Mouse (Mus musculus): ENCODE data around the gene Zmynd19. TPM values are rescaled to one million over a fixed set of nuclear protein-coding genes. Genes with fewer than 3 reads are reported as not detected.

Zmynd19 gene
- 15.5 TPM for polyA plus RNA-seq (2014; fragmentation: Illumina TruSeq; extraction: RNeasy Lipid Tissue Mini Kit (QIAGEN cat#74804); ENCODE audit: low read depth, low replicate concordance)

GRCm38 (mm10) chr2:24949421-24950188 is at the start of gene Zmynd19:
TSS of gene Zmynd19 (plus strand) at chr2:24949792.

GRCm38 (mm10) chr2:24918930-24919838 is 30.4 kb upstream of the Zmynd19 start, which contains the start of gene Ehmt1:
TSS of gene Ehmt1 (minus strand) at chr2:24919614.

GRCm38 (mm10) chr2:24935057-24935796 is 14.4 kb upstream of the Zmynd19 start, which contains the start of gene Arrdc1:
TSS of gene Arrdc1 (minus strand) at chr2:24935252.

GRCm38 (mm10) chr2:24962304-24963000 is 12.9 kb downstream of the Zmynd19 start, which contains the start of gene Dph7:
TSS of gene Dph7 (plus strand) at chr2:24962400.

GRCm38 (mm10) chr2:24974906-24975703 is 25.5 kb downstream of the Zmynd19 start, which contains the start of gene Mrpl41:
TSS of gene Mrpl41 (minus strand) at chr2:24975098.

GRCm38 (mm10) chr2:24975704-24976297 is 26.2 kb downstream of the Zmynd19 start, which contains the start of gene Pnpla7:
TSS of gene Pnpla7 (plus strand) at chr2:24976033.

Other genes with a start within 250 kb of the Zmynd19 start
- gene Cacna1b, start 186.6 kb upstream of the Zmynd19 start, polyA plus RNA-seq (2014; fragmentation: Illumina TruSeq; extraction: RNeasy Lipid Tissue Mini Kit (QIAGEN cat#74804); ENCODE audit: low read depth, low replicate concordance), result not detected
- gene Ehmt1, start 30.2 kb upstream of the Zmynd19 start, polyA plus RNA-seq (2014; fragmentation: Illumina TruSeq; extraction: RNeasy Lipid Tissue Mini Kit (QIAGEN cat#74804); ENCODE audit: low read depth, low replicate concordance), result 16.0 TPM
- gene Arrdc1, start 14.5 kb upstream of the Zmynd19 start, polyA plus RNA-seq (2014; fragmentation: Illumina TruSeq; extraction: RNeasy Lipid Tissue Mini Kit (QIAGEN cat#74804); ENCODE audit: low read depth, low replicate concordance), result 9.0 TPM
- gene Dph7, start 12.6 kb downstream of the Zmynd19 start, polyA plus RNA-seq (2014; fragmentation: Illumina TruSeq; extraction: RNeasy Lipid Tissue Mini Kit (QIAGEN cat#74804); ENCODE audit: low read depth, low replicate concordance), result 9.7 TPM
- gene Mrpl41, start 25.3 kb downstream of the Zmynd19 start, polyA plus RNA-seq (2014; fragmentation: Illumina TruSeq; extraction: RNeasy Lipid Tissue Mini Kit (QIAGEN cat#74804); ENCODE audit: low read depth, low replicate concordance), result 116 TPM
- gene Pnpla7, start 26.2 kb downstream of the Zmynd19 start, polyA plus RNA-seq (2014; fragmentation: Illumina TruSeq; extraction: RNeasy Lipid Tissue Mini Kit (QIAGEN cat#74804); ENCODE audit: low read depth, low replicate concordance), result 21.6 TPM
- 27.4 TPM for gene Nsmf, start 104.6 kb downstream of the Zmynd19 start, polyA plus RNA-seq (2014; fragmentation: Illumina TruSeq; extraction: RNeasy Lipid Tissue Mini Kit (QIAGEN cat#74804); ENCODE audit: low read depth, low replicate concordance)
- gene Entpd8, start 130.5 kb downstream of the Zmynd19 start, polyA plus RNA-seq (2014; fragmentation: Illumina TruSeq; extraction: RNeasy Lipid Tissue Mini Kit (QIAGEN cat#74804); ENCODE audit: low read depth, low replicate concordance), result not detected
- gene Noxa1, start 145.4 kb downstream of the Zmynd19 start, polyA plus RNA-seq (2014; fragmentation: Illumina TruSeq; extraction: RNeasy Lipid Tissue Mini Kit (QIAGEN cat#74804); ENCODE audit: low read depth, low replicate concordance), result not detected
- gene Nrarp, start 231.0 kb downstream of the Zmynd19 start, polyA plus RNA-seq (2014; fragmentation: Illumina TruSeq; extraction: RNeasy Lipid Tissue Mini Kit (QIAGEN cat#74804); ENCODE audit: low read depth, low replicate concordance), result 9.5 TPM
- gene Tor4a, start 247.1 kb downstream of the Zmynd19 start, polyA plus RNA-seq (2014; fragmentation: Illumina TruSeq; extraction: RNeasy Lipid Tissue Mini Kit (QIAGEN cat#74804); ENCODE audit: low read depth, low replicate concordance), result 4.8 TPM

Data from heart, adult 10 weeks (tissue).